Mouse (Mus musculus): ENCODE measurements at regions not wholly inside any gene's neighbourhood (a gene's known extent, or its start where the extent isn't known, plus 50 kb on each side); places are given as distances from the start of the nearest gene placed in this dataset.
"Not testable (repeated sequence)": the region's sequence is repeated elsewhere in the genome, so short reads cannot be mapped to it uniquely, and the experiment has no call there.

DNA sequence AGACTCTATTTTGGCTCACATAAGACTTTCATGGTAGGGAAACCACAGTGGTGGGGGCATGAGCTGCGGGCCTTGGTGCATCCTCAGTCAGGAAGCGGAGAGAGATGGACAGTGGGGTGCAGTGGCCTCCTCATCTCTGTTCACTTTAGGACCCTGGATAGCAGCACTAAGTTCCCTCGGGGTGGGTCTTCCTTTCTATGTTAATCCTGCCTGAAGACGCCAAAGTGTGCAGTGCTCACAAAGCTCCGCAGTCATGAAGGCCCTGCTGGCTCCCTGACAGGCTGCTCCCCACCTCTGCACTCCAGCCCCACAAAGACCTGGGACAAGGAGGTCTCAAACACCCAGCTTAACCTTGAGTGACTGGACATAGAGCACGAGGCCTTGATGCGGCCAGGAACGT, 56.8 kb downstream of the Sox1 start:
- no peak for DNase-seq (ENCODE audit: low spot score in 2 of 2)

DNA sequence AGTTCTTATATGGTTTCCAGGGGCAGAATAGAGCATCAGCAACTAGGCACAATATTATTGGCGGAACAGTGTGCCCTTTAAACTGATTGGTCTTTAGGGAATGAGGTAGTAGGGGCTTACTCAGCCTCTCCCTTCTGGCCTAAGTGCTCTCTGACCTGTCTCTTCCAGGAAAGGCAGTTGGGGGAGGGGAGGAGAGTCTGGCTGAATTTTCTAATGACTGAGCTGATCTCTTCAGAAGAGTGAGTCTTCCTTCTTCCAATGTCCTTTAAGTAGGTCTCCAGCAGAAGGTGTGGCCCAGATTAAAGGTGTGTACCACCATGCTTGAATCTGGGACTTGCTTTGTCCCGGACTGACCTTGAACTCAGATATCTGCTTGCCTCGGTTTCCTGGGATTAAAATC, 60.3 kb downstream of the Sox1 start:
- DNase-seq (ENCODE audit: low spot score in 2 of 2) = not testable (repeated sequence)

DNA sequence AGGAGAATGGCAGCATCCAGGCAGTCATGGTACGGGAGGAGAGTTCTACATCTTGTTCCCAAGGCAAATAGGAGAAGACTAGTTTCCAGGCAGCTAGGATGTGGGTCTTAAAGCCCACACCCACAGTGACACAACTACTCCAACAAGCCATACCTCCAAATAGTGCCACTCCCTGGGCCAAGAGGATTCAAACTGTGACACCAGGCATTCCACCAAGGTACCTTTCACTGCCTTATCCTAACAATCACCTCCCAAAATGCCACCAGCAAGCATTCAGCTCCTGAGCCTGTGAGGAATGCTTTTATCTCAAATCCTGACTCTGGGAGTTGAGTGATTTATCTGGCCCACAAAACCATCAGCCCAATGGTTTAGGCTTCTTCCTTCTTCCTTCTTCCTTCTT, 61.2 kb downstream of the Sox1 start:
- DNase-seq (ENCODE audit: low spot score in 2 of 2) = no peak

DNA sequence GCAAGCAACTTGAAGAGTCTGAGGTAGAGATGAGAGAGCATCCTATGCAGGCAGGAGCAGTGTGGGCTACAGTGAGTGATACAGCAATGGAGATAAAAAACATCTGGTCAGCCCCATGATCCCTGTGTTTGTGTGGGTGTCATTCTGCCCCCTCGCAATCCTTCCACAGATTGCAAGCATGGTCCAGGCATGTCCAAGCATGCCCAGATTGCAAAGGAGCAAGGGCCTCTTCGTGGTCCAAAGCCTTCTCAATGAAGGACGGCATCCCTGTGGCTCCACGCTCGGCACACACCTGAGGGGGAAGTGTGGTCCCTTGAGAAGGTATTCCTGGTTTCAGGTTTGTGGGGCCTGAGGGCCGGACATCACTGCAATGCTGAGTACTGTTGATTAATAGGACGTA, 61.9 kb downstream of the Sox1 start:
- no peak for DNase-seq (ENCODE audit: low spot score in 2 of 2)

DNA sequence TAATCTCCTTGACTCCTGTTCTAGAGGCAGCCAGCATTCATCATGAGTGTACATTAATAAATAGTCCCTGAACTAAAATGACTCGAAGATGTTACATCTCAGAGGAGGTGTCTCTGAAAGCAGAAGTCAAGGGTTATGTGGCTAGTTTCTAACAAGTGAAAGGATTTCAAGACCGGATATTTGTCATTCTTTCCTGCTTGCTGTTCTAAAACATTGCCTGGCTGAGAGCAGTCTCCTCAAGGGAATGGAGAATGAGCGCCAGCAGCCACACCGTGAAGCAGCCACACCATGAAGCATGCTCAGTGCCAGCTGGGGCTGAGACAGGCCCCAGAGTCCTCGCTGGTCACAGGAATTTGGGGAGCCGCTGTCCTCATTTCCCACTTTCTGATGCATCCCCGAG, 71.8 kb downstream of the Sox1 start:
- no peak for DNase-seq (ENCODE audit: low spot score in 2 of 2)

DNA sequence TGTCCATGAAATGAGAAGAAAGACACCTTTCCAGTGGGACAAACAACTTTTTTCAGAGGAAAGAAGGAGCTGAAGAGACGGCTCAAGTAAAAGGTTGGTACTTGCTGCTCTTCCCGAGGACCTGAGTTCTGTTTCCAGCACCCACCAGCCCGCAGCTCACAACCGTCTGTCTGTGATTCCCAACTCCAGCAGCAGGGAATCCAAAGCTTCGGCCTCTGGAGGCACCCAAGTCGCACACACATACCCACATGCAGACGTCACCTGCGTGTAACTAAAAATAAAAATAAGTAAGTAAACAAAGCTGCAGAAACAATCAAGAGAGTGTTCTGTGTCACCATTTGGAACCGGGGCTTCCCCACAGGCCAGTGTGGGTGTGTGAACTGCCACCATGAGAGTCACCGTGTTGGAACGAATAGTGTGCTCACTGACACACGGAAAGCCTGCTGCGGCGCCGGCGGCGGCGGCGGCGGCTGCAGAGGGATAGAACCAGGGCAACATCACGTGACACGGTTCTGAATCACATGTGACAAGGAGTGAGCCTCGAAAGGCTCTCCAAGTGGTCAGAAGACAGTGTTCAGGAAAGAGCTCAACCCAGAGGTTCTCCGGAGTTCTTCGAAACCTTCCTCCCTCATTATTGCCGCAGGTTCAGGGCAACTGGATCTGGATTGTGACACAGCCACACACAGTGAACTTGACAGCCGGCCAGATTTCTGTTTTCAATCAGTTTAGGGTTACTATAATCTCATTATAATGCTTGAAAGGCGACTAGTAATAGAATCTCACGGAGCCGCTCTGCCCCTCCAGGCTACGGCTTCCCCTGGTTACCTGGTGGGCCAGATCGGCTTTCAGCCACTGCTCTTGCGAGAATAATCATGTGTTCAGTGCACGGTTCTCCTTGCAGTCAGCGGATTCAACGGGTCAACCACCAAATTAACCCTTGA, 72.6 kb downstream of the Sox1 start:
- DNase-seq (ENCODE audit: low spot score in 2 of 2) = no peak

DNA sequence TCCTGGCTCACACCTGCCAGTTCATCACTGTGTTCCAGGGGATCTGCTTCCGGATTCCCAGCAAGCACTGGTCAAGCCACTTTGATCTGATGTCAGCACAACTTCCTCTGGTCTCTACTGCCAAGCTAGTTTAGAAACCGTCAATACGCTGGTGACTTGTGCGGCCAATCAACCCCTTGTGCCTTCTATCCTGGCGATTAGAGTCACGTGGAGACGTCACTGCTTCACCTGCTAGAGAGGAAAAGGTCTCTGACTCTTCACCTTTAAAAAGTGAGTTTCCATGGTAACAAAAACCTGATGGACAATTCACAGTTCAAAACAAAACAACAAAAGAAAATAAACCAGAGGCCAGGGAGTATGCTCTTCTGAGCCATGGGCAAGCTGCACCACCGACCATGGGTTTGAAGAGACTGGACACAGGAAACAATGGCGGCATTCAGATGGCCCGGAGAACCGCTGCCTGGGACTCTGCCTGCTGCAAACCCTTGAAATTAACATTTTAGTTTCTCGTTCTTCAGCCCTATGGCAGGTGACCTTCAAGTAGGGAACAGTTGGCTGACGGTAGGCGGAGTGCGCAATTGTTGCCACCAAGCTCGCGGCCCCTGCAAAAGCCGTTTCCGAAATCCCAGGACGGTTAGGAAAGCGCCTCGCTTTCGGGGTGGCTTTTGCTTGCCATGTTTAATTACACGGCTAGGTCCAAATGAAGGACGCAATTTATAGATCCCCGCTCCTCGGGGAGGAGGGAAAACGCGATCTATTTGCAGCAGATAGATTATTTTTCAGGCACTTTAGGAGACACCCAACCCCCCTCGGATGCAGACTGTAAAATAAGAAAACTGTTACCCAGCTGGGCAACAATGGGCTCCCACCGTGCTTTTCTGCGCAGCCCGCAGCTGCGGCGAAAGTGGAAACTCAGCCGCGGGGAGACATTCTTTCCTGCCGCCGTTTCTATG, 82.6 kb downstream of the Sox1 start:
- DNase-seq (ENCODE audit: low spot score in 2 of 2) = no peak

DNA sequence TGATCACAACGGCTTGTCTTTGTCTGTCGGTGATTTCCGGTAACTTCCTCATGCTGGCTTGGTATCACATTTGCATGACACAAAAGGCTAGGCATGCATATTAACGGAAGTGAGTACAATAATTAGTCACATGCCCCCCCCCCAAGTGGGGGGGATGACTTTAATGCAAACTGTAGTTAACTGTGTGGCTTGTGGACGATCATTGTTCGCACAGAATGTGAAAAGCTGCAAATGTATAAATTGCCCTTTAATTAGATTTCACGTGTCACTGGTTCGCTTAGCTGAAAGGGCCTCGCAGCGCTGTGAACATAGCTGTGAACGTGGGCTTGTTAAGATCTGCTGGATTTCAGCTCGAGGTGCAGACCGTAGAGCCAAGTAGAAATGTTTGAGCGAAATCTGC, 86.8 kb downstream of the Sox1 start:
- DNase-seq (ENCODE audit: low spot score in 2 of 2) = no peak

DNA sequence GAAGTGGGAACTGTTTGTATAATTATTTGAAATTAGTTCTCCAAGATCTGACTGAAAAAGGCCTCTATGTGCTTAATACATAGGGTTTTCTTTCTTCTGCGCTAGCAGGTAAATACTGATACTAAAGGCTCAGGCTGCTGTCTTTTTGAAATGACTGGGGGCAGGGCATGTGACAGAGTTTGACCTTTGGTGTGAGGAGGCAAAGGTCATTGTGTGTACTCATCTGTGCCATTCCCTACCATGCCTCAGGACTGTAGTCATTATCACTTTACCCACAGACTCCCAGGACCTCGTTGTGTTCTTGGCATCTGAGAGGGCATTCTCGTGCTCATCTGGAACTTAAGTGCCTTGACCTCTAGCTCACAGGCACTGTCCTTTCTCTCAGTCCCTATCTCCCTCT, 88.5 kb downstream of the Sox1 start:
- DNase-seq (ENCODE audit: low spot score in 2 of 2) = no peak

DNA sequence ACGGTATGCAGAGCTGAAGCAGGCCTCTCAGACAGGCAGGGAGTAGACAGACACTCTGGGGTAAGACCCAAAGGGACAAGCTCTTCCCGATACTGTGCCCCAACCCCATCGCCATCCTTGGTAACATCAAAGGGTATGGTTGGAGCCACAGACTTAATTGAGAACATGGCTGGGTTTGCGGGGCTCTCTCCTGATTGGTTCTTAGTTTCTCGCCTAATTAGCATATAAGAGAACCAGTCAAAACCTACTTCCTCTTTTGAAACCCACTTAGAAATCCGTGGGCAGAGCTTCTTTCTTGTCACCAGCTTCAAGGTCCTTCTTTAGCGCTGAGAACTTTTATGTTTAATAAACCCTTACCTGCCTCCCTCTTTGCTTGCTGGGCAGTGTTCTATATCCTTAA, 87.5 kb upstream of the Spaca7 start:
- DNase-seq (ENCODE audit: low spot score in 2 of 2) = no peak

DNA sequence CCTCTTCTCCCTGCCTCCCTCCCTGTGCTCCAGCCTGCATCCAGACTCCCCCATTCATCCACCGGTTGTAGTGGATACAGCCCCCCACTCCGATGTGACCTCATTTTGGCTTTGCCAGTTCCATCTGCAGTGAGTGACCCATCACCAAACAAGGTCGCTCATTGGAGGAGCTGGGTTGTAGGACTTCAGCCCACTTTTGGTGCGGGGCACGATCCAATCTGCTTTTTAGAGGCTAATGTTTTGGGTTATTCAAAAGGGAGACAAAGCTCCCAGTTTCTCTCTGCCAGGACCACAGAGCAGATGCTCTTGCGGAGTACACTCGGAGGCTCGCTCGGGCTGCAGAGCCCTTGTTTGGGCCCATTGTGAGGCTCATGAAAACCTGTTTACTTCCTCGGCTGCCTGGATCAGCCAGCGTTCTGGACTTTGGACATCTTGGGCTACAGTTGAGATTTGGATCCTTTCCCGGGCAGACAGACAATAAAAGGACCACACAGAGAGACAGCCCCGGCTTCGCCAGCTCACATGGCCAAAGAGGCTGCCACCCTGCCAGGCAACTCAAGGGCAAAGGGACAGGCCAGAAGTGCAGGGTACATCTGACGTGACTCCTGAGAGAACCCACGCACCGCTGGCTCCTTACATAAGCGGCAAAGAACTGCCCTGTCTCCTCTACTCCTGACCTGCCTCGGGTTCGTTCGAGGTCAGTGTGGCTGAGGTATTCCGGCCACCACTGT, 86.3 kb upstream of the Spaca7 start:
- DNase-seq (ENCODE audit: low spot score in 2 of 2) = peak; percentile 79 to 83

DNA sequence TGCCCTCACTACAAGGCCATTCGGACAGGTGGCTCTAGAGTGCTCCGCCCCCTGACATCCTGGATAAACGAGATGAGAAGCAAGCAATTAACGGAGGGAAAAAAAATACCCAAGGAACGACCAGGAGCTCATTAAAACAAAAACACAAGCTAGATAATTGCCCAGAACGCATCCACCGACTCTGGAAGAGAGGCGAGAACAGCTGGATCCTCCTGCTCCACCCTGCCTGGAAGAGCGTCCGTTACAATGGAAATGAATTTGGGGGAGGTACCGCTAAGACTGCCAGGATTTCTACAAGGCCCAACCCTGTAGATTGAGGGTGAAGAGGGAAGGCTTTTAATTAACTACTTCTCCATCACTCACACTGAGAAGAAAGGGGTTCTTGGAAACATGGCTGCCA, 85.6 kb upstream of the Spaca7 start:
- no peak for DNase-seq (ENCODE audit: low spot score in 2 of 2)

DNA sequence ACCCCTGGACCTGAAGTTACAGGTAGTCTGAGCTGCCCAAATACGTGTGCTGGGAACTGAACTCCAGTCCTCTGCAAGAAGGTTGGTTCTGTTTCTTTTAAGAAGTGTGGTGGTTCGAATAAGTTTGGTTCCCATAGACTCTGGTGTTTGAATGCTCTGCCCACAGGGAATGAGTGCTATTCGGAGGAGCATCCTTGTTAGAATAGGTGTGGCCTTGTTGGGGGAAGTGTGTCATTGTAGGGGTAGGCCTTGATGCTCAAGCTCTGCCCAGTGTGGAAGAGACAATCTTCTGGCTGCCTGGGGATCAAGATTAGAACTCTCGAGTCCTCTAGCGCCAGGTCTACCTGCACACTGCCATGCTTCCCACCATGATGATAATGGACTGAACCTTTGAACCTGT, 83.6 kb upstream of the Spaca7 start:
- no peak for DNase-seq (ENCODE audit: low spot score in 2 of 2)

DNA sequence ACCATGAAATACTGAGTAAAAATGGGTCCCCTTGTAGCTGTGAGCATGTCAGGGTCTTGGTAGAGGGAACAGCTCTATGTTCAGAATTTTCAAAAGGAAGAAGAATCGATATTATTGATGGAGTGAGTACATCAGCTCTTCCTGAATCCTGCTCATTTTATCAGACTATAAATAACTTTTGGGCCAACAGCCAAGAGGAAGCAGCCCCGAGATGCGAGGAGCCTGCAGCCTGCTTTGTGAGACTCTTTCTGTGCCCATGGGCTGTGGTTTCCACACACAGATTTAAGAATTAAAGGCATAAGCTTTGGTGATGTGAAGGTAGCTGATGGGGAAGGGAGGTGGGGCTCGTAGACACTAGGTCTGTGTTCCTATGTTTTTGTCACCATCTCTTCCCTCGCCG, 81.4 kb upstream of the Spaca7 start:
- no peak for DNase-seq (ENCODE audit: low spot score in 2 of 2)

DNA sequence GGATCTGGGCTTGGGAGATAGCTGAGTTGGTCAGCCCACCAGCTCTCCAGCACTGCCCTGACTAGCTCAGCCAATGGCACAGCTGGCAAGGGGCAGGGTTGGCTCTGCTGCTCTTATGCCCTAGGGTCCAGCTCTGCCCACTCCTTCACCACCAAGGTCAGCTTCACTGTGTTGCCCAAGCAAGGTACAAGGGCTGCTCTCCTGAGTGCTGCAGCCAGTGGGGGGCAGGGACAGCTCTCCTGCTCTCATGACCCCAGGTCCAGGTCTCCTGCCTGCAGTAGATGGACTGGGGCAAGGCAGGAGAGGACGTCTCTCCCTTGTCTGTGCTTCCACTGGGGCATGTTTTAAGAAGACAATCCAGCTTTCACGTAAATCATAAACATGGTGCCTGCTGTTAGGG, 80.4 kb upstream of the Spaca7 start:
- no peak for DNase-seq (ENCODE audit: low spot score in 2 of 2)

DNA sequence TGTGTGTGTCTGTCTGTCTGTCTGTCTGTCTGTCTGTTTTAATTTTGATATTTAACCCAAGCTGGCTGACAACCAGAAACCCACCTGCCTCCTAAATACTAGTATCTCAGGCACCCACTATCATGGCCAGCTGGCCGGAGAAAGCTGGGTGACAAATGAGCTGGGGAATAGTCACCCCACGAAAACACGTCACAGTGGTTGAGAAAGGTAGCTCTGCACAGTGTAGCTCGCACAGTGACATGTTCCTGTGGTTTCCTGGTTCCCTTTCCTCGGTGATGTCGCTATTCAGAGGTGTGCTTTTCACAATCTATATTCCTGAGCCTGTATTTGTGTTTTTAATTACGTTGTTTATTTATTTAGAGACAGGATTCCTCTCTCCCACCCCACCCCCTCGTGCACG, 78.3 kb upstream of the Spaca7 start:
- DNase-seq (ENCODE audit: low spot score in 2 of 2) = no peak

DNA sequence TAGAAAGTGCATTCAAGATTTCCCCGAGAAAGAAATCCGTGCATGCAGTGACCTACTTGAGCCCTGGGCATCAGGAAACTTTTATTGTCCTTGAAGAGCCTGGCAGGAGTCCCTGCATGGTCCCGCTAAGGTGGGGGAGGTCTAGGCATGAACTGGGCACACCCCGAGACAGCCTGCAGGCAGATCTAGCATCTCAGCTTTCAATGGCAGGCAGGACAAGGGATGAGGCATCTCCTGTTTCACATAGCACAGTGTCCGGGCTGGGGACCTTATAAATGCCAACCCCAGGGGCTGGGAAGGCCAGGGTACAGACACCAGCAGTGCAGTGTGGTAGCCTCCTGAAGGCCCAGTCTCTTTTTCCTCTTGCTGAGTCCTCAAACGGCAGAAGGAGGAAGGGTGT, 75.4 kb upstream of the Spaca7 start:
- DNase-seq (ENCODE audit: low spot score in 2 of 2) = no peak

DNA sequence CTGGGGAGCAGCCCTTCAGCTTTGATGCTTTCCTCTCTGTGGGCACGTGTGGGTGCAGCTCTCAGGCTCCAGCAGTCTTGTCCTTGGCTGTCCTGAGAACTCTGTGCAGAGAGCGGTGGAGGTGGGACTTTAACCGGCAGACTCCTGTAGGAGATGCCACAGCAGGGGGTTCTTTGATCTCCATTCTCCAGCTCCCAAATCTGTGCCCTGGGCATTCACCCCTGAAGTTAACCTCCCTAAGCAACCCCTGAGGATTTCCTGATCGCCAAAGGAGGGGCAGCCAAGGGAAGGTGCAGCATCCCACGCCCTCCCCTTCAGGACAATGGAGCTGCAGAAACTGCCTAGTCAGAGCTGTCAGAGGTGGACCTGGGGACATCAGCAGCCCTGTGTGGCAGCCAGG, 73.2 kb upstream of the Spaca7 start:
- DNase-seq (ENCODE audit: low spot score in 2 of 2) = no peak

DNA sequence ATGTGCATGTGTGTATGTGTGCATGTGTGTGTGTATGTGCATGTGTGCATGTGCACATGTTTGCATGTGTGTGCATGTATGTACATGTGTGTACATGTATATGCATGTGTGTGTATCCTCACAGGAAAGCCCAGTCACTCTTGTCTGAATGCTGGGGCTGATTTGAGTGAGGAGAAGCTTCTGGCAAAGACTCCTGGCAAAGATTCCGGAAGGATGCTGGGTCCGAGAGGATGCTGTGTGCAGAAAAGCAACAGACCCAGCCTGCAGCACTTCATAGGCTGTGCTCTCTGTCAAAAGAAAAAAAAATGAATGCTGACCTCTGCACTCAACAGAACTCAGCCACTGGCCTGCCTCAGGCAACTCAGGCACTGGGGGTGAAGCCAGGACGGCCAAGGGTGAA, 72.5 kb upstream of the Spaca7 start:
- no peak for DNase-seq (ENCODE audit: low spot score in 2 of 2)

DNA sequence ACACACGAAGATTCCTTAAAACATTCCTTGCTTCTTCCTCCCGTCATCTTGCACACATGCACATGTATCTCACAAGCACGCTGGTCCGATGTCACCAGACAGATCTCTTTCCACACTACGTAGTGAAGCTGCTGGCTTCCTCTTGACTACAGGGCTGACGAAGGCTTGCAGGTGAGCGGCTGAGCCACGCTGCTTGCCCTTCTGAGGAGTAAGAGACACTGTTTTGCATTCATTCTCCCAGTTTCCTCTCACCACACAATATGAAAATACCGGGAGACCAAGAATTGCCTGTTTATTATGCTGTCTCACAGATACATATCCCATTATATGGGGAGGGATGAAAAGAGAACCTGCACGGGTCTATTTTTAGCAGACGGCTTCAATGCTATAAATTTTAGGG, 71.0 kb upstream of the Spaca7 start:
- no peak for DNase-seq (ENCODE audit: low spot score in 2 of 2)

DNA sequence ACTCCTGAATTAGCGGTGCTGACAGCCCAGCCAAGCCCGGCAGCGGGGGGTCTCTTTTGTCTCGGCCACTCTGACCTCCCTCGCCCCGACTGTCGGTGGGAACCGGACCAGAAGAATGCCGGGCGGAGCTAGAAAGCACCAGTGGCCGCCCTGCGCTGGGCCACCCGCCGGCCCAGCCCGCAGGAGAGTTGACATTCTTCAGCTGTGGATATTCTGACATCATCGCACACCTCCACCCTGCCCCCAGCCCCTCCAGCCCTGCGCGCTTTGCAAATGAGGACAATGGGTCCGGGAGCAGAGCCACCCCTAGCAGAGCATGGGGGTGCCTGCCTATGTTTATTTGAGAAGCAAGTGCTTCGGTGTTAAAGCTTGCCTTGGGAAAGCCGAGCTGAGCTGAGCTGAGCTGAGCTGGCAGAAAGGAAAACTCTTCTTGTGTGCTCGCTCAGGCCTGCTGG, 70.5 kb upstream of the Spaca7 start:
- DNase-seq (ENCODE audit: low spot score in 2 of 2) = no peak

DNA sequence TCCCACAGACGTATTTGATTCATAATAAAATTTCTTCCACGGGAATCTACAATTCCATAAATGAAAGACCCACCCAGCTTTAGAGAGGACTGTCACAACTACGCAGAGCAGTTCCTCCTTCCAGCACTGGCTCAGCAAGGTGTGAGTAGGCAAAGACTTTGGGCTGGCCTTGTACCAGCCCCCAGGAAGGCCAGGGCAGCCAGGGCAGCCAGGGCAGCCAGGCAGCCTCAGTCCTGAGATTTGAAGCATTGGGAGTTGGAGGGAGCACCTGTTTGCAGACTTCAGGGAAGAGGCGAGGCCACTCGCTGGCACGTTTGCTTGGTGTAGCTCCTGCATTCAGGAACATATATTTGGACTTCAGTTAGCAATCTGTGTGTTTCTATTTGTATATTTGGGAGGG, 70.0 kb upstream of the Spaca7 start:
- DNase-seq (ENCODE audit: low spot score in 2 of 2) = no peak
